Mouse (Mus musculus) cerebellum, adult 9-10 months (tissue): ENCODE results near the gene Bicd1.
"Not testable (repeated sequence)": the region's sequence is repeated elsewhere in the genome, so short reads cannot be mapped to it uniquely, and the experiment has no call there.

Experiments used
- DNase-seq: peaks from one replicate; pipeline ENCODE4 v3.0.0; 2022

Gene Bicd1

GRCm38 (mm10) chr6:149408833-149409332 lies at the start of gene Bicd1:
TSS of gene Bicd1 (plus strand) at chr6:149408886.
- DNase-seq, result peak; percentile 92

- DNase-seq, result not testable (repeated sequence)
These were observed 46.2 kb upstream of the Bicd1 start for GRCm38 (mm10) chr6:149362533-149362932.

GRCm38 (mm10) chr6:149365975-149366374 lies 42.7 kb upstream of the Bicd1 start:
- DNase-seq, result not testable (repeated sequence)

- DNase-seq, result no peak
These were observed 42.3 kb upstream of the Bicd1 start for GRCm38 (mm10) chr6:149366403-149366802.

- peak; percentile 64 for DNase-seq
These were observed 33.7 kb upstream of the Bicd1 start for GRCm38 (mm10) chr6:149374986-149375457.

- DNase-seq, result no peak
These were observed 25.2 kb upstream of the Bicd1 start for GRCm38 (mm10) chr6:149383531-149383930.

- no peak for DNase-seq
These were observed 22.3 kb upstream of the Bicd1 start for GRCm38 (mm10) chr6:149386389-149386788.

GRCm38 (mm10) chr6:149389626-149390025 lies 19.1 kb upstream of the Bicd1 start:
- not testable (repeated sequence) for DNase-seq

GRCm38 (mm10) chr6:149399396-149399795 lies 9.3 kb upstream of the Bicd1 start:
- no peak for DNase-seq

- peak; percentile 59 for DNase-seq
These were observed 655 bp downstream of the Bicd1 start for GRCm38 (mm10) chr6:149409341-149409740.

- DNase-seq, result no peak
These were observed 1.2 kb downstream of the Bicd1 start for GRCm38 (mm10) chr6:149409845-149410244.

GRCm38 (mm10) chr6:149413256-149413655 lies 4.6 kb downstream of the Bicd1 start:
- peak; percentile 79 for DNase-seq

GRCm38 (mm10) chr6:149424748-149425147 lies 16.1 kb downstream of the Bicd1 start:
- DNase-seq, result peak; percentile 66

- no peak for DNase-seq
These were observed 30.5 kb downstream of the Bicd1 start for GRCm38 (mm10) chr6:149439140-149439539.

- peak; percentile 75 for DNase-seq
These were observed 34.2 kb downstream of the Bicd1 start for GRCm38 (mm10) chr6:149442884-149443283.

GRCm38 (mm10) chr6:149445854-149446253 lies 37.2 kb downstream of the Bicd1 start:
- DNase-seq, result no peak

- DNase-seq, result no peak
These were observed 48.6 kb downstream of the Bicd1 start for GRCm38 (mm10) chr6:149457324-149457723.

GRCm38 (mm10) chr6:149460971-149461370 lies 52.3 kb downstream of the Bicd1 start:
- DNase-seq, result no peak

- DNase-seq, result no peak
These were observed 62.8 kb downstream of the Bicd1 start for GRCm38 (mm10) chr6:149471477-149471876.

- peak; percentile 60 for DNase-seq
These were observed 63.8 kb downstream of the Bicd1 start for GRCm38 (mm10) chr6:149472441-149472840.

- not testable (repeated sequence) for DNase-seq
These were observed 73.2 kb downstream of the Bicd1 start for GRCm38 (mm10) chr6:149481868-149482267.

GRCm38 (mm10) chr6:149494662-149495061 lies 86.0 kb downstream of the Bicd1 start:
- no peak for DNase-seq

- DNase-seq, result peak; percentile 65
These were observed 87.2 kb downstream of the Bicd1 start for GRCm38 (mm10) chr6:149495925-149496324.

GRCm38 (mm10) chr6:149565720-149566498 lies 157.2 kb downstream of the Bicd1 start:
- DNase-seq, result peak; percentile 77
